Mouse (Mus musculus): ENCODE measurements around the gene Zfp982.
"Not testable (repeated sequence)": the region's sequence is repeated elsewhere in the genome, so short reads cannot be mapped to it uniquely, and the experiment has no call there.

Gene Zfp982

DNA sequence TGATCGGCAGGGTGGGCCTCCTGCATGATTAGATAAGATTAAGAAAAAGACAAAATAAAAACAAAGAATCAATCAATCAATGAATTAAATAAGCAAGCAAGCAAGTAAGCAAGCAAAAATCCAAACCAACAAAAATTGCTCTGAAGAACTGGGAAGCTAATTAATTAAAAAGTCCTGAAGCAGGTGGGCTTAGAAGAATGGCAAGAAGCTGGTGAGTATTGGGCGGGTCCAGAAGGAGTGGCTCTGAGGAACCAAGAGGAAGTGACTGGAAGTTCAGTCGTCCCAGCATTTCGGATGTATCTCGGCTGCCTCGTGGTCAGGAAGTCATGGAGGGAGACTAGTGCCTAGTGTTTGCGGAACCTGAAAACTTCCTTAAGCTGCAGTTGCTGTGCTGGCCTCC lies at the start of gene Zfp982:
TSS of gene Zfp982 (plus strand) at position 301 of the 400 bp plus-strand sequence.
- in situ Hi-C loops (cut with MboI) = not testable (repeated sequence)

DNA sequence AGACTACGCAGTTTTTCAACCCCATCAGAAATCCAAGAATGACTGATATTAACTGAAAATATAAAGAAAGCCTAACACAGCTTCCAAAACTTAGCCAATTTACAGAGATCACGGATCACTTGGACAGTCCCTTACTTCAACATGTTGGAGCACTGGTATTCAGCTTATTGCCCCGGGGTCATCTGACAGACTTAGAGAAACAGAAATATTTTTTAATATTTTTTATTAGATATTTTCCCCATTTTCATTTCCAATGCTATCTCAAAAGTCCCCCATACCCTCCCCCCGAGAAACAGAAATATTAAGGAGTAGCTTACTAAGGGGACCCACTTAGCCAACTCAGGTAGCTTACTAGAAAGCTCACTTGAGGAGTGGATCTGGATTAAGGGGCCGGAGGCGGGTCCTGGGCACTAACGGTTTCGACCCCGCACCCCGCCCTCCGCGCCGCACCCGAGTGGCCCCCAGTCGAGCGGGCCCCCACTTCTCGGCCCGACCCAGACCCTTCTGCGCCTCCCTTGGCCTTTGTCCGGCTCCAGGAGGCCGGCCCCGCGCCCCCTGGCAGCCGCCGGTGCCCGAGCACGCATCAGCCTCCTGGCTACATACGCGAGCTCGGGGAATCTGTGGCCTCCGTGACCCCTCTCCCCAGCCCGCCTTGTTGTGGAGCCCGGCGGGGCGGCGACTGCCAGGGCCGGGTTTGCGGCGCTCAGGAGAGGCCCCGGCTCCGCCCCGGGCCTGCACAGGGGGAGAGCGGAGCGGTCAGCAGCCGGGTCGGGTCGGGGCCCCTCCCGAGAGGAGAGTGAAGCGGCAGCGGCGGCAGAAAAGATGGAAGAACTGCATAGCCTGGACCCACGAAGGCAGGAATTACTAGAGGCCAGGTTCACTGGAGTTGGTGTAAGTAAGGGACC lies 49.3 kb upstream of the Zfp982 start:
- in situ Hi-C loops (cut with MboI) = not testable (repeated sequence)

DNA sequence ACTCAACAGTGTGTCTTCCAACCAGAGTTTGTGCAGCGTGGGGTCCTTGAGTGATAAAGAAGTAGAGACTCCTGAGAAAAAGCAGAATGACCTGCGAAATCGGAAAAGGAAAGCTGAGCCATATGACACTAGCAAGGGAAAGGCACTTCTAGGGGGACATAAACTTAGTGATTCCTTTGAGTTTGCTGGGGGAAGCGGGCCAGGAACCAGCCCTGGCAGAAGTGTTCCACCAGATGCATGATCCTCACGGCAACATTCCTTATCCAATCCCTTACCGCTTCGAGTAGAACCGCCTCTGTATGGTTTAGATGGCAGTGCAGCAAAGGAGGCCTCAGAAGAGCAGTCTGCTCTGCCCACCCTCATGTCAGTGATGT lies 48.7 kb upstream of the Zfp982 start:
- in situ Hi-C loops (cut with MboI) = not testable (repeated sequence)

DNA sequence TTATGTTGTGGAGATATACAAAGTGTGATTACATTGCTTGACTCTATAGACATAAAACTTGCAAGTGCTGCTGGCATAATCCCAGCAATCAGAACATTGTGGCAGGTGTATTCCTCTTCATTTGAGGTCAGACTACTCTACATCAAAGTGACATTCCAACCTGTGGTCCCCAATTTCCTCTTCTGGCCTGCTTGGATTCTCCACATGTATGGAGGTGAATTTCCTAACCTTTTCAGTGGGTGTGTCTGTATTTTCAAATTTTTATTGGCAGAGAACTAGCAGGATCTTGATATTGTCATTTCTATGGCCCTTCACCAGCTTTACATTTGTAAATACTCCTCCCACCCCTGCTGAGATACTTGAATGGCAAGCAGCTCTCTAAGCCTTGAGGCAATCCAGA lies 46.8 kb upstream of the Zfp982 start:
- in situ Hi-C loops (cut with MboI) = not testable (repeated sequence)

DNA sequence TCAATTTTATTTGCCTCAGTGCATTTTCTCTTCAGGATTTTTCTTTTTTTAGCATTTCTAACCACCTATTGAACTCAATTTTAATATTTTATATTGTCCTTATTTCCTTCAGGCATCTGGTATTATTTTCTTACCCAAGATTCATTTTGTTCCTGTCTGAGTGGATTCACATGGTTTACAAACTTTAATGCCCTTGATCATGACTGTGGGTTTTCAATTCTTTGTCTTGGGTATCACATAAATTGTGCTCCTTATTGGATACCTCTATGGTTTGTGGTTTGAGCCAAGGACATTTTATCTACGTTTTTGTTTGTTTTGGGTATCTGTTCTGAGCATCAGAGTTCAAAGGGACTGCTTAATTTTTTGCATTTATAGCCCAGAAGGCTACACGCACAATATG lies 43.9 kb upstream of the Zfp982 start:
- in situ Hi-C loops (cut with MboI) = no loop called here

DNA sequence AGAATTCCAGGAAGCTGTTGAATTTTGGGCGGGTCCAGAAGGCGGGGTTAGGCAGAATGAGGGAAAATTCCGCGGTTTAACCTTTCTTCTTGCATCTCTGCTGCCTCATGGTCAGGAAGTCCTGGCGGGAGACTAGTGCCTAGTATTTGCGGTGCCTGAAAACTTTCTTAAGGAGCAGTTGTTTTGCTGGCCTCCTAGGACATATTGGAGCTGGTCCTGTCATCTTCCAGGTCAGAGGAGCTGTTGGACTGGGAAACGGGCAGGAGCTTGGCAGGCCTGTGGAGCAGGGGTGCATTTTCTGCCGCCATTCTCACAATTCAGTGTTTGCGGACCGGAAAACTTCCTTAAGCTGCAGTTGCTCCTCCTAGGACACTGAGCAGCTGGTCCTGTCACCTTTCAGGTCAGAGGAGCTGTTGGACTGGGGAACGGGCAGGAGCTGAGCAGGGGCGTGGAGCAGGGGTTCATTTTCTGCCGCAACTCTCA lies 43.1 kb upstream of the Zfp982 start:
- in situ Hi-C loops (cut with MboI) = no loop called here

DNA sequence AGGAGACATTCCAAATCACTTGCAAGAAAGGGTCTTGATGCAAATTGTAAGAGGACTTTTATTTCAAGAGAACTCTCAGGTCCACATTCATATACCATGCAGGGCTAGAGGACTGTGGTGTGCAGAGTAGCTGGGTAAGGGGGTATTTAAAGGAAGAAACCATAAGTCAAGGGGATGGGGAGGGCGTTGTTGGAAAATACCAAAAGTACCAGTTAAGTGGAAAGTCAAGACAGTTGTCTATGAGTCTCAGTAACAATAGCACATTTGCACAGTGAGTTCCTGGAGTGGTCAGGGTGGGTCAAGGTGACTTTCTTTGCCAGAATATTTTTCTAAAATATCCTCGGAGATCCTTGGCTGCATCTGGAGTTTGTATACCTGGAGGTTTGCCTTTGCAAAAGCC lies 42.2 kb upstream of the Zfp982 start:
- in situ Hi-C loops (cut with MboI) = not testable (repeated sequence)

DNA sequence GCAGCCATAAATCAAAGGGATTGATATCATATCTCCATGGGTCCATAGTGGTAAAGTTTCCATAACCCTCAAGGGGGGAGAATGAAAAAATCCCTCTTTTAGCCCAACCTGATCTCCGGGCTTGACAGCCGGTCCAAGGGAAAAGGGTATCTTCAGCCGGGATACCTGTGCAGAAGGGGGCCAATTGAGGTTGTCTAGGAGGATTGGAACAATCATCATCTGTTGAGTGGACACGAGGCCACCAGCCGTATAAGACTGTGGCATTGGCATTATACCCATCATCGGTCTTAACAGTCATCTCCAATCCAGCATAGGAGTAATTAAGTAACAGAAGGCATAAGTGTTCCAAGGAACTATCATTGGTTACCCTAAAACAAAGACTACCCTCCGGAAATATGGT lies 25.0 kb upstream of the Zfp982 start:
- in situ Hi-C loops (cut with MboI) = not testable (repeated sequence)

DNA sequence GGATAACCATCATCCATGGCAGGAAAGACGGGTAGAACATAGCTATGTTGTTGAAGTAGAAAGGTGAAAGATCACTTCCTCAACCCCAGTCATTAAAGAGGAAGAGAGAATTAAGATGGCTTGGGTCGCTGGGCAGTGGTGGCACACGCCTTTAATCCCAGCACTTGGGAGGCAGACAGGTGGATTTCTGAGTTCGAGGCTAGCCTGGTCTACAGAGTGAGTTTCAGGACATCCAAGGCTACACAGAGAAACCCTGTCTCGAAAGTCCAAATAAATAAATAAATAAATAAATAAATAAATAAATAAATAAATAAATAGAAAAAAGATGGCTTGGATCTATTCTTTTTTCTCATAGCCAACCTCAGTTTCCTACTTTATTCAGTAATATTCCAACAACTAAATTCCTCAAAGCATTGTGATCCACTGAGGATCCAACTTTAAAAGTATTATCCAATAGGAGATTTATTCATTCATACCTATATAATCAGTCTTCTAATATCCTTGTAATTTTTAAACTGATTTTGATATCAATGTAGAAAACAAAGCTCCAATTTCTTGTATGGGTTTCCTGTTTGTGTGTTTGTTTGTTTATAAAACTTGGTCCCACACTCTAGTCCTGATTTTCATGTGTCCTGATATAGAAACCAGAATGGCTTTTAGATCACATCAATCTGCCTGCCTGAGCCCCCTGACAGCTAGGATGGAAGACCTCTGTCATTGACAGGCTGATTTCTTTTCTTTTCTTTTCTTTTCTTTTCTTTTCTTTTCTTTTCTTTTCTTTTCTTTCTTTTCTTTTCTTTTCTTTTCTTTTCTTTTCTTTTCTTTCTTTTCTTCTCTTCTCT lies 6.8 kb downstream of the Zfp982 start:
- in situ Hi-C loops (cut with MboI) = not testable (repeated sequence)

DNA sequence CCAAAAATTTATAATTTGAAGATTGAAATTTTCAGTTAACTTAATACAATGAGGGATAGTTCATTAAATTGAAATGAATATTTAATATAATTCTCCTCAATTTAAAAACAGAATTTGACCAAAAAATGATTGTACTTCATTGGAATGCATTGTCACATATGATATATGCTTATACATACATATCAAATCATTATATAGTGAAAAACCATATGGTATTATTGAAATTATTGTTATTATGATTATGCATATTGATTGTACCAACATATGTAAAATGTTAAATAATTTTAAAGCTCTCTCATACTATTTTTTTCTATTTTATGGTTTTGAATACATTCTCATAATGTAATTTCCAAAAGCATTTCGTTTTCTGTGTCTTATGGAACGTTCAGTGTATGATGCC lies 17.0 kb downstream of the Zfp982 start:
- in situ Hi-C loops (cut with MboI) = no loop called here

DNA sequence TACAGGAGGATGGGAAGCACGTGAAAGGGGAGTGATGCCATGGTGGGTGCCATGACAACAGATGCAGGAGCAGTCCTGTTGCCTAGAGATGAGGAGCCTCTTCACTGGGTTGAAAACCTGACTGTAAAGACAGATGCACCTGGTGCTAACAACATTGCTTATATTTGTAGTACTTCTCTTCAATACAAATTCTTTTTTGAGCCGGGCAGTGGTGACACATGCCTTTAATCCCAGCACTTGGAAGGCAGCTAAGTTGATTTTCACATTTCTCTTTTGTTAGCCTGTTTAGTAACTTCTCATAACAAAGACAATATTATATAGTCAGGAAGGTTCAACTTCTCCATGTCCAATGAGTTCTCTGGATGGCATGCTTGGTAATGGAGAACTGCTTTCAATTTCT lies 26.8 kb downstream of the Zfp982 start:
- in situ Hi-C loops (cut with MboI) = loop anchor here (5.0 kb wide), 1 partner anchor 1962 kb away; no protein-coding TSS in a partner anchor

DNA sequence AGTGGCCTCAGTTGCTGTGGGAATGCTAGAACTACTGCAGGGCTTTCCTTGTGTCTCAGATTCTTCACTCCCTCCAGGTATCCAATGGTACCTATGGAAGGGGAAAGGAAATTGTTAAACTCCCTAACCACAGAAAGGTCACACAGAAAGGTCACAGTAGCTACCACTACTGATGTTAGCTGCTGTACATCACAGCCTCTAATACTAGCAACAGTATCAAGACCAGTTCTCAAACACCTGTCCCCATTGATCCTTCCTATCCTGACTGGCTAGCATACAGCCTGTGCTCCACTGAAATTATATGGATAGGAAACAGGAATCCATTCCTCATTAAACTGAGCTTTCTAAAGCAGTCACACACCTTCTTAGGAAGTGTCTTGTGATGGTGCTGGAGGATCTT lies 27.9 kb downstream of the Zfp982 start:
- in situ Hi-C loops (cut with MboI) = no loop called here

DNA sequence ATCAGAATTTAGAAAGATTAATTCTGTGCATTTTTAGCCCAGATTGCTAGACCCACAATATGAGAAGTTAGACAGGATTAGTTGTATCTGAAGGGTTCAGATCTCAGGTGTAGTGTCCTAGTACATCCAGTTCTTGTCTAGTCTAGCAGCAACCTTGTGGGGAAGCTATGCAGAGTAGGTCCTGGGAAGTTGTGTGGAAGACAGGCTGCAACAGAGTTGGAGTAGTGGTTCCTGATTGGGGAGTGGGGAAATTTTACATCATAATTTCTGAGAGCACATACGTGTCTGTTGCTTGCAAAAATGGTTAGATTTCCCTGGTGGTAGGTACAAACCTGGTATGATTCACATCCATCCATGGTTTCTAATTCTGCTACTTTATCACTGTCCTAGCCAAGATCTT lies 32.9 kb downstream of the Zfp982 start:
- in situ Hi-C loops (cut with MboI) = no loop called here

DNA sequence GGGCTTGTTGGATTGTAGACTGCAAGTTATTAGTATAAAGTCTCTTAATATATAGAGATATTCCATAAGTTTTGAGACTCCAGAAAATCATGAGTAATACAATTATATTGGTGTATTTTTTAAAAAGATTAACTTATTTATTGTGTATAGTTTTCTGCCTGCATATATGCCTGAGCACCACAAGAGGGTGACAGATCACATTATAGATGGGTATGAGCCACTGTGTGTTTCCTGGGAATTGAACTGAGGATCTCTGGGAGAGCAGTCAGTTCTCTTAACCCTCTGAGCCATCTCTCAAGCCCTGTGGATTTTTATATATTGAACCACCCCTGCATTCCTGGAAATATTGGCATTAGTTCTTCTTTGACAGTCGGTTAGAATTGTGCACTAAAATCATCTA lies 38.1 kb downstream of the Zfp982 start:
- in situ Hi-C loops (cut with MboI) = no loop called here

DNA sequence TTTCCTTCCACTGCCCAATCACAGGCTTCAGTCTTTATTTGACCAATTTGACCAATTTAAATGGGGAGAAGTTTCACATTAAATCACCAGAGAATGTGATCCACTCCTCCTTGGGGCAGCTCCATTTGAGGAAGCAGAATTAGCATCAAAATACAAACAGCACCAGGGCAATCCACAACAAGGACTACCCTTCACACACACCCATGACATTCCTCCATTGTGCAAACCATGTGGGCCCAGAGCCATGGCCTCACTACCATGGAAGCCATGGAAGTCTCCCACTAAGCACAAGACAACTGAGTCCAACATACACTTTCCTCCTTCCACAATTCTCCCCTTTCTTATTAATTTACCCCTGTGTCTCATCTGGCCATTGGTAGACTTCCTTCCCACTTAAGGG lies 43.7 kb downstream of the Zfp982 start:
- in situ Hi-C loops (cut with MboI) = not testable (repeated sequence)

DNA sequence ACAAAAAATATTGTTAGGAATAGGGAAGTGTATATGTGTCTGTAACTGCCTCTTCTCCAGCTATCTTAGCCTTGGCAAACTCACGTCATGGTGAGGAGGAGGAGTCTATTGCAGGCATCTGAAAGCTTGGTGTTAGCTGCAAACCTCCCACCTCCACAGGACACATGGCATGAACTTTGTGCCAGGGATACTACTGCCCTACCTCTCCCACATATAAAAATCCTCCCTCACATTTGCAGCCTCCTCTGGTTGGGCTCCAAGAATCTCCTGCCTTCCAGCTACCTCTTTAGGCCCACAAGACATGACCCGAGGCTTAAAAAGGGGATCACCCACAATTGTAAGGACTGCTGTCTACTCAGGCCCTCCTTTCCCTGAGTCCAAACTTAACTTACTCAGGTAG lies 45.5 kb downstream of the Zfp982 start:
- in situ Hi-C loops (cut with MboI) = no loop called here

DNA sequence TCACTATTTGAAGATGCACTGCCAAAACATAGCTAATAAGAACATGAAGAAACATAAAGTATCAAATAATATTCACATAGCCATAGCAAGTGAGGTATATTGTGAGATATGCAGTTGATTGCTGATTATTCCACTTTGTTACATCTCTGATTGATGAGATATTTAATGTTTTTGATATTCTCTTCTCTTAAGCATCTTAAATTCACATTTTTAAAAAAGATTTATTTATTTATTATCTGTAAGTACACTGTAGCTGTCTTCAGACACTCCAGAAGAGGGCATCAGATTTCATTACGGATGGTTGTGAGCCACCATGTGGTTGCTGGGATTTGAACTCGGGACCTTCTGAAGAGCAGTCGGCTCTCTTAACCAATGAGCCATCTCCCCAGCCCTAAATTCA lies 47.7 kb downstream of the Zfp982 start, which contains the start of gene Gm16503:
TSS of gene Gm16503 (plus strand) at position 301 of the 400 bp plus-strand sequence.
- in situ Hi-C loops (cut with MboI) = not testable (repeated sequence)

DNA sequence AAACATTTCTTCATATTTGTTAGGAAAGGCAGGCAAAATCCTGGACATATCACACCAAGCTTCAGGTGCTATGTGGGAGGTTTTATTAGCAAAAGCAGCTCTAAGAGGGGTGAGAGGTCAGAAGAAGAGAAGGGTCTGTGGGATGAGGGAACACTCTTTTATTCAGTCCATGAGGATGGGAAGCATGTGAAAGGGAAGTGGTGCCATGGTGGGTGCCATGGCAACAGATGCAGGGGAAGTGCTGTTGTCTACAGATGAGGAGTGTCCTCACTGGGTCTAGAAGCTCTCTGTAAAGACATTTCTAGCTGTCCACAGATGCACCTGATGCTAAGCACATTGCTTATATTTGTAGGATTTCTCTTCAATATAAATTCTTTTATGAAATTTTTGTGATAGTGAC lies 48.9 kb downstream of the Zfp982 start:
- in situ Hi-C loops (cut with MboI) = no loop called here

DNA sequence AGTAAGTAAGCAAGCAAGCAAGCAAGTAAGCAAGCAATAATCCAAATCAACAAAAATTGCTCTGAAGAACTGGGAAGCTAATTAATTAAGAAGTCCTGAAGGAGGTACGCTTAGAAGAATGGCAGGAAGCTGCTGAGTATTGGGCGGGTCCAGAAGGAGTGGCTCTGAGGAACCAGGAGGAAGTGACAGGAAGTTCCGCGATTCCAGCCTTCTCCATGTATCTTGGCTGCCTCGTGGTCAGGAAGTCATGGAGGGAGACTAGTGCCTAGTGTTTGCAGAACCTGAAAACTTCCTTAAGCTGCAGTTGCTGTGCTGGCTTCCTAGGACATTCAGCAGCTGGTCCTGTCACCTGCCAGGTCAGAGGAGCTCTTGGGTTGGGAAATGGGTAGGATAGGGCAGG lies 60.9 kb downstream of the Zfp982 start, which contains the start of gene Zfp985:
TSS of gene Zfp985 (plus strand) at position 207 of the 400 bp plus-strand sequence.
- in situ Hi-C loops (cut with MboI) = not testable (repeated sequence)

DNA sequence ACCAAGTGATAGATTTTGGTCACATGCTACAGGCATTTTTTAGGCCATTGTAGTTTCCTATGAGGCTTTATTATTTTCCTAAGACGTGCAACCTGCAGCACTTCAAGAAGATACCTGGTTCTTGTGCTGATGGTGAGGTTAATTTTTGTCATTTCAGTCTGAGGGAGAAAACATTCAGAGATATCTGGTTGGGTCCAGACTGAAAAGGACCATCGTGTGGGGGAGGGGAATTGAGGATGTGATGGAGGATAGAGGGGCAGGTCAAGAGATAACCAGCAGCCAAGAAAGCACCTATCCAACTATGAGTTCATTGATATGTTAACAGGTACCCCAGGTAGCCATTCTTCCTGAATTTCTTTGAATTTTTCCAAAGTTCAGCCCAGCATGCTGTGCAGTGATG lies 62.1 kb downstream of the Zfp982 start:
- in situ Hi-C loops (cut with MboI) = not testable (repeated sequence)

DNA sequence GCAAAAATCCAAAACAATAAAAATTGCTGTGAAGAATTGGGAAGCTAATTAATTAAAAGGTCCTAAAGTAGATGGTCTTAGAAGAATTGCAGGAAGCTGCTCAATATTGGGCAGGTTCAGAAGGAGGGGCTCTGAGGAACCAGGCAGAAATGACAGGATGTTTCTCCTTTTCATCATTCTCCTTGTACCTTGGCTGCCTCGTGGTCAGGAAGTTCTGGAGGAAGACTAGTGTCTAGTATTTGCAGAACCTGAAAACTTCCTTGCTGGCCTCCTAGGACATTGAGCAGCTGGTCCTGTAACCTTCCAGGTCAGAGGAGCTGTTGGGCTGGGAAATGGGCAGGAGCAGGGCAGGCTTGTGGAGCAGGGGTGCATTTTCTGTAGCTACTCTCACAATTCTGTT lies 64.7 kb downstream of the Zfp982 start:
- in situ Hi-C loops (cut with MboI) = not testable (repeated sequence)

DNA sequence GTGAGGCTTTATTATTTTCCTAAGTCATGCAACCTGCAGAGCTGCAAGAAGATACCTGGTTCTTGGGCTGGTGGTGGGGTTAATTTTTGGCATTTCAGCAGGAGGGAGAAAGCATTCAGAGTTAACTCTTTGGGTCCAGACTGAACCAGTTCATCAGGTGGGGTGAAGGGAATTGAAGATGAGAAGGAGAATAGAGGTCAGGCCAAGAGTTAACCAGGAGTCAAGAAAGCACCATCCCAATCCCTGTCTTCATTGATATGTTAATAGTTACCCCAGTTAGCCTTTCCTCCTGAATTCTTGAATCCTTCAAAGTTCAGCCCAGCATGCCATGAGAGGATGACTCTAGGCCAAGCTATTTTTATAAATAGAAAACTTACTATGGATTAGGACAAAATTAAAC lies 65.8 kb downstream of the Zfp982 start:
- in situ Hi-C loops (cut with MboI) = not testable (repeated sequence)

DNA sequence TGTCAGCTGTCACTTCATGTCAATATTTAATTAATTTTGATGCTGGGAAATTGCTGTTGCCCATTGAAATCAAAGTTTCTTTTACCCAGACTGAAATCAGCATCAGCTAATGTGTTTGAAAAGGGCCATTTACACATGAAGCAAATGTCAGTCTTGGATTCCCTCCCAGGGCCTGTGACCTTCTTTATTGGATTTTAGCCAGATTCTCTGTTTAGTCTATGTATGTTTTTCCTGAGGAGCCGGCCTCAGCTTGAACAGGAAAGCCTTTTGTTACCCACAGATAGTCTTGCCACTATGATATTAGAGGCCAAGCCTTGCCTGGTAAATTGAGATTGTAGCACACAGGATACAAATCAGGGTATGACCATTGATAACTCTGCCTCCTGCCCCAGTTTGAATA lies 66.9 kb downstream of the Zfp982 start:
- in situ Hi-C loops (cut with MboI) = not testable (repeated sequence)
